Mouse (Mus musculus) liver, embryonic 15.5 days (tissue): Measurements from ENCODE around the gene Csn1s2b. TPM values are rescaled to one million over a fixed set of nuclear protein-coding genes. Genes with fewer than 3 reads are reported as not detected.
"Not testable (repeated sequence)": the region's sequence is repeated elsewhere in the genome, so short reads cannot be mapped to it uniquely, and the experiment has no call there.

Experiments used
- ATAC-seq: fragments of 200-750 bp; cut with Nextera tagmentation; 2 replicates; pipeline ENCODE4 v1.8.0; 2017; ENCODE audit warnings: moderate number of reproducible peaks, mild to moderate bottlenecking, moderate library complexity; ENCODE audit not compliant: insufficient read depth
- H3K27ac ChIP-seq: fragments of 300-500 bp; sonication (generic); replicated peaks from 2 replicates; pipeline ENCODE4 v1.5.1; 2015; ENCODE audit warnings: mild to moderate bottlenecking, inconsistent platforms
- H3K27me3 ChIP-seq: fragments of 300-500 bp; sonication (generic); 2 replicates; pipeline ENCODE4 v1.6.1; 2015; ENCODE audit warnings: mild to moderate bottlenecking, inconsistent platforms
- H3K36me3 ChIP-seq: fragments of 300-500 bp; sonication (generic); replicated peaks from 2 replicates; pipeline ENCODE4 v1.6.1; 2015; ENCODE audit warnings: moderate library complexity, mild to moderate bottlenecking, inconsistent platforms
- H3K4me1 ChIP-seq: fragments of 300-500 bp; sonication (generic); replicated peaks from 2 replicates; pipeline ENCODE4 v1.6.1; 2015; ENCODE audit warnings: inconsistent platforms
- H3K4me2 ChIP-seq: fragments of 300-500 bp; sonication (generic); 2 replicates; pipeline ENCODE4 v1.6.1; 2015; ENCODE audit warnings: moderate library complexity, mild to moderate bottlenecking, inconsistent platforms
- H3K4me3 ChIP-seq: fragments of 300-500 bp; sonication (generic); replicated peaks from 2 replicates; pipeline ENCODE4 v1.5.1; 2015; ENCODE audit warnings: mild to moderate bottlenecking, inconsistent platforms
- H3K9ac ChIP-seq: fragments of 300-500 bp; sonication (generic); 2 replicates; pipeline ENCODE4 v1.6.1; 2015; ENCODE audit warnings: moderate library complexity, mild to moderate bottlenecking, inconsistent platforms
- H3K9me3 ChIP-seq: fragments of 300-500 bp; sonication (generic); replicated peaks from 2 replicates; pipeline ENCODE4 v1.6.1; 2016; ENCODE audit warnings: inconsistent platforms
- WGBS: fragments of 180-500 bp; shearing (Covaris S2); methylation state at CpG from one replicate; pipeline ENCODE4 v1.1.7; 2015; ENCODE audit warnings: mixed read lengths; ENCODE audit not compliant: insufficient replicate concordance; 5-methylcytosine and 5-hydroxymethylcytosine counted together
- polyA plus RNA-seq: library from polyadenylated mRNA; unstranded; fragments of >200 nt; fragmentation: Nextera tagmentation; extraction: Ambion mirVana; gene quantifications from 2 replicates; pipeline ENCODE4 v1.2.1, GENCODE M21; 2015

The Csn1s2b gene
- polyA plus RNA-seq = not detected in 2 replicates

GRCm38 (mm10) chr5:87807782-87808181 is at the start of gene Csn1s2b:
Csn1s2b (plus strand) TSS chr5:87808082.
- Histone ChIP-seq H3K4me2 (no peak within 1 kb of the TSS), H3K36me3 (no peaks in the 10 kb centered on the region), H3K27ac (no peak within 1 kb of the TSS), H3K4me1 (no peaks in the 10 kb centered on the region), H3K4me3 (no peak within 1 kb of the TSS), H3K9ac (no peak within 1 kb of the TSS), H3K27me3 (no peaks in the 10 kb centered on the region), H3K9me3 (no peaks in the 10 kb centered on the region)
- no peak for ATAC-seq
- WGBS = 43% methylated on average over 2 of the region's 2 CpGs

- H3K9me3 ChIP-seq = no peaks in the 10 kb centered on the region
- no peak overlapping the region for H3K4me3 ChIP-seq
- 50% methylated on average over 3 of the region's 3 CpGs for WGBS
- no peaks in the 10 kb centered on the region for H3K4me1 ChIP-seq
- no peaks in the 10 kb centered on the region for H3K27me3 ChIP-seq
- no peak overlapping the region for H3K27ac ChIP-seq
- H3K4me2 ChIP-seq = no peak overlapping the region
- H3K9ac ChIP-seq = no peak overlapping the region
- ATAC-seq = no peak
- no peaks in the 10 kb centered on the region for H3K36me3 ChIP-seq
These were observed 43.3 kb upstream of the Csn1s2b start for GRCm38 (mm10) chr5:87764546-87764945.

GRCm38 (mm10) chr5:87772151-87772550 is 35.7 kb upstream of the Csn1s2b start:
- WGBS = 26% methylated on average over 2 of the region's 2 CpGs
- not testable (repeated sequence) for H3K4me1 ChIP-seq, H3K9me3 ChIP-seq, H3K9ac ChIP-seq, H3K36me3 ChIP-seq, H3K27ac ChIP-seq, ATAC-seq, H3K27me3 ChIP-seq, H3K4me2 ChIP-seq, H3K4me3 ChIP-seq

- 28% methylated on average over 1 of the region's 1 CpGs for WGBS
- ATAC-seq = no peak
These were observed 33.6 kb upstream of the Csn1s2b start, which contains the start of gene Csn1s2a for GRCm38 (mm10) chr5:87774267-87774666. Csn1s2a (plus strand) TSS chr5:87774567.

GRCm38 (mm10) chr5:87782731-87783130 is 25.2 kb upstream of the Csn1s2b start:
- no peak for ATAC-seq
- Histone ChIP-seq H3K4me3 (no peak overlapping the region), H3K4me2 (no peak overlapping the region), H3K9me3 (no peaks in the 10 kb centered on the region), H3K4me1 (no peaks in the 10 kb centered on the region), H3K27ac (no peak overlapping the region), H3K9ac (no peak overlapping the region), H3K27me3 (no peaks in the 10 kb centered on the region), H3K36me3 (no peaks in the 10 kb centered on the region)
- WGBS = 29% methylated on average over 4 of the region's 4 CpGs

More at GRCm38 (mm10) chr5:87774267-87774666, 33.6 kb upstream of the Csn1s2b start, which contains the start of gene Csn1s2a:
- H3K4me2 ChIP-seq = no peak within 1 kb of the TSS
- H3K27ac ChIP-seq = no peak within 1 kb of the TSS
- no peak within 1 kb of the TSS for H3K4me3 ChIP-seq
- no peak within 1 kb of the TSS for H3K9ac ChIP-seq
- no peaks in the 10 kb centered on the region for H3K27me3 ChIP-seq
- H3K36me3 ChIP-seq = no peaks in the 10 kb centered on the region
- H3K9me3 ChIP-seq = no peaks in the 10 kb centered on the region
- no peaks in the 10 kb centered on the region for H3K4me1 ChIP-seq

GRCm38 (mm10) chr5:87809253-87809652 is 1.4 kb downstream of the Csn1s2b start:
- H3K4me3 ChIP-seq = no peak overlapping the region
- no peaks in the 10 kb centered on the region for H3K9me3 ChIP-seq
- no peaks in the 10 kb centered on the region for H3K36me3 ChIP-seq
- no peak for ATAC-seq
- H3K27me3 ChIP-seq = no peaks in the 10 kb centered on the region
- H3K27ac ChIP-seq = no peak overlapping the region
- WGBS = 43% methylated on average over 2 of the region's 2 CpGs
- no peak overlapping the region for H3K4me2 ChIP-seq
- no peak overlapping the region for H3K9ac ChIP-seq
- no peaks in the 10 kb centered on the region for H3K4me1 ChIP-seq

- Histone ChIP-seq H3K4me3 (no peak within 1 kb of the TSS), H3K36me3 (no peaks in the 10 kb centered on the region), H3K4me1 (no peaks in the 10 kb centered on the region), H3K9ac (no peak within 1 kb of the TSS), H3K27me3 (no peaks in the 10 kb centered on the region), H3K27ac (no peak within 1 kb of the TSS), H3K9me3 (no peaks in the 10 kb centered on the region), H3K4me2 (no peak within 1 kb of the TSS)
- WGBS = 34% methylated on average over 1 of the region's 1 CpGs
- no peak for ATAC-seq
These were observed 17.5 kb downstream of the Csn1s2b start, which contains the start of gene Prr27 for GRCm38 (mm10) chr5:87825386-87825785. Prr27 (plus strand) TSS chr5:87825686.

GRCm38 (mm10) chr5:87855136-87855716 is 47.3 kb downstream of the Csn1s2b start:
- ATAC-seq = no peak
- H3K27ac ChIP-seq = no peak overlapping the region

GRCm38 (mm10) chr5:87870084-87870483 is 62.2 kb downstream of the Csn1s2b start:
- no peak for ATAC-seq
- Histone ChIP-seq H3K9ac (no peak overlapping the region), H3K9me3 (no peaks in the 10 kb centered on the region), H3K36me3 (no peaks in the 10 kb centered on the region), H3K4me1 (no peaks in the 10 kb centered on the region), H3K4me3 (no peak overlapping the region), H3K27me3 (no peaks in the 10 kb centered on the region), H3K4me2 (no peak overlapping the region), H3K27ac (no peak overlapping the region)
- 65% methylated on average over 2 of the region's 2 CpGs for WGBS

More at GRCm38 (mm10) chr5:87855136-87855716, 47.3 kb downstream of the Csn1s2b start:
- H3K36me3 ChIP-seq = no peaks in the 10 kb centered on the region
- no peaks in the 10 kb centered on the region for H3K27me3 ChIP-seq
- WGBS = 52% methylated on average over 3 of the region's 3 CpGs
- H3K9me3 ChIP-seq = no peaks in the 10 kb centered on the region
- H3K4me1 ChIP-seq = no peaks in the 10 kb centered on the region
- no peak overlapping the region for H3K9ac ChIP-seq
- H3K4me3 ChIP-seq = no peak overlapping the region
- no peak overlapping the region for H3K4me2 ChIP-seq

- no peak overlapping the region for H3K4me2 ChIP-seq
- no peak for ATAC-seq
- no peaks in the 10 kb centered on the region for H3K4me1 ChIP-seq
- 24% methylated on average over 4 of the region's 4 CpGs for WGBS
- no peaks in the 10 kb centered on the region for H3K27me3 ChIP-seq
- H3K9me3 ChIP-seq = no peaks in the 10 kb centered on the region
- H3K4me3 ChIP-seq = no peak overlapping the region
- no peak overlapping the region for H3K27ac ChIP-seq
- H3K9ac ChIP-seq = no peak overlapping the region
- no peaks in the 10 kb centered on the region for H3K36me3 ChIP-seq
These were observed 63.5 kb downstream of the Csn1s2b start for GRCm38 (mm10) chr5:87871423-87871822.
